Mouse (Mus musculus) CH12.LX (cell line): Measurements from ENCODE around the gene Gm37419.

Experiments
- CTCF ChIP-seq, 2 experiments: IDR thresholded peaks in 1 of 2; conservative IDR thresholded peaks in 1 of 2; 2 replicates each; pipeline ENCODE4 v1.5.1; 2011 to 2012; ENCODE audit warnings: low read depth in 2 of 2, low read length in 2 of 2, improper control_type of control experiment in 1 of 2, inconsistent platforms in 1 of 2, mild to moderate bottlenecking in 1 of 2, moderate library complexity in 1 of 2
- JUN ChIP-seq: IDR thresholded peaks from 2 replicates; pipeline ENCODE4 v1.6.1; 2011; ENCODE audit warnings: low read depth, mild to moderate bottlenecking, low read length, improper control_type of control experiment, moderate library complexity; ENCODE audit not compliant: insufficient read depth
- POLR2A ChIP-seq: IDR thresholded peaks from 2 replicates; pipeline ENCODE4 v1.6.1; 2011; ENCODE audit warnings: low read depth, mild to moderate bottlenecking, improper control_type of control experiment, low read length

DNA sequence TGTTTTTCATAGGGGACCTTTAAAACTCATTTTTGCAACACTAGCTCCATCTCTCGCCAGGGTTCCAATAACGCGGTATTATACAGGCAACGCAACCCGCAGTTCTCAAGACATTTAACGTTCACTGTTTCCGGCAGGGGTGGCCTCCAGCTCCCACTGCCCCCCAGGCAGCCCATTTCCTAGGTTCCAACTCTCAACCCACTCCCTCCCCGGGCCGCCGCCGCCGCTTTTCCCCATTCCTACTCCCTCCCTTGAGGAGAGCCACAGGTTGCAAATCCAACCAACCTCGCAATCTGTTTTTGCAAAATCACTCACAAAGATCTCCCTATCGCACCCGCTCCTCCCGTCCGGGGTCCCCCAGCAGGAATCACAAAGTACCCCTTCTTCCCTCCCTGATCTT, 1.4 kb upstream of the Gm37419 start:
- TF ChIP-seq POLR2A (no peak), CTCF (conservative IDR thresholded peaks at IDR 0.05 in 1 of 2, IDR thresholded peaks at IDR 0.05 in 1 of 2; ENCODE audit: low read depth in 2 of 2, low read length in 2 of 2) (no peak), JUN (no peak)
